Mouse (Mus musculus): ENCODE data around the gene Ranbp9. TPM values are rescaled to one million over a fixed set of nuclear protein-coding genes. Genes with fewer than 3 reads are reported as not detected.
"Not testable (repeated sequence)": the region's sequence is repeated elsewhere in the genome, so short reads cannot be mapped to it uniquely, and the experiment has no call there.

The Ranbp9 gene
- polyA plus RNA-seq, 1 experiment: 82.6 TPM

GRCm38 (mm10) chr13:43480595-43480956 is 506 bp downstream of the Ranbp9 start:
- H3K27ac ChIP-seq (ENCODE audit: insufficient read depth, low read depth, low read length): peak overlapping the region; percentile 98

GRCm38 (mm10) chr13:43479767-43480571 is 1.1 kb downstream of the Ranbp9 start:
- Histone ChIP-seq H3K27ac (ENCODE audit: insufficient read depth, low read depth, low read length) (peak overlapping the region; percentile 71), H3K4me3 (ENCODE audit: insufficient read depth, low read length) (peak overlapping the region; percentile 100), H3K4me1 (ENCODE audit: control insufficient read depth, insufficient read depth, low read length) (peaks cover 22% of the 10 kb centered on the region)
- TF ChIP-seq POLR2A (IDR thresholded peaks at IDR 0.05; ENCODE audit: borderline replicate concordance, low read depth, low read length) (no peak), CTCF (IDR thresholded peaks at IDR 0.05; ENCODE audit: low read depth, low read length) (no peak)

More at GRCm38 (mm10) chr13:43480595-43480956, 506 bp downstream of the Ranbp9 start:
- Histone ChIP-seq H3K4me1 (ENCODE audit: control insufficient read depth, insufficient read depth, low read length) (peaks cover 18% of the 10 kb centered on the region), H3K4me3 (ENCODE audit: insufficient read depth, low read length) (peak overlapping the region; percentile 100)
- TF ChIP-seq CTCF (IDR thresholded peaks at IDR 0.05; ENCODE audit: low read depth, low read length) (no peak), POLR2A (IDR thresholded peaks at IDR 0.05; ENCODE audit: borderline replicate concordance, low read depth, low read length) (no peak)

GRCm38 (mm10) chr13:43479024-43479705 is 1.9 kb downstream of the Ranbp9 start:
- Histone ChIP-seq H3K27ac (ENCODE audit: insufficient read depth, low read depth, low read length) (peak overlapping the region; percentile 35; the same call in 1 of the 2 replicates), H3K4me1 (ENCODE audit: control insufficient read depth, insufficient read depth, low read length) (peaks cover 29% of the 10 kb centered on the region), H3K4me3 (ENCODE audit: insufficient read depth, low read length) (peak overlapping the region; percentile 100)
- TF ChIP-seq POLR2A (IDR thresholded peaks at IDR 0.05; ENCODE audit: borderline replicate concordance, low read depth, low read length) (no peak), CTCF (IDR thresholded peaks at IDR 0.05; ENCODE audit: low read depth, low read length) (no peak)

- Histone ChIP-seq H3K4me3 (ENCODE audit: insufficient read depth, low read length) (peak overlapping the region; percentile 66), H3K27ac (ENCODE audit: insufficient read depth, low read depth, low read length) (peak overlapping the region; percentile 19; the same call in 1 of the 2 replicates), H3K4me1 (ENCODE audit: control insufficient read depth, insufficient read depth, low read length) (peaks cover 35% of the 10 kb centered on the region)
- no peak for TF ChIP-seq POLR2A (IDR thresholded peaks at IDR 0.05; ENCODE audit: borderline replicate concordance, low read depth, low read length)
- no peak for TF ChIP-seq CTCF (IDR thresholded peaks at IDR 0.05; ENCODE audit: low read depth, low read length)
Measured at GRCm38 (mm10) chr13:43478586-43478985, 2.5 kb downstream of the Ranbp9 start.

GRCm38 (mm10) chr13:43477098-43477697 is 3.9 kb downstream of the Ranbp9 start:
- Histone ChIP-seq H3K27ac (ENCODE audit: insufficient read depth, low read depth, low read length) (no peak overlapping the region), H3K4me3 (ENCODE audit: insufficient read depth, low read length) (no peak overlapping the region), H3K4me1 (ENCODE audit: control insufficient read depth, insufficient read depth, low read length) (peaks cover 39% of the 10 kb centered on the region)
- TF ChIP-seq CTCF (IDR thresholded peaks at IDR 0.05; ENCODE audit: low read depth, low read length): no peak
- TF ChIP-seq POLR2A (IDR thresholded peaks at IDR 0.05; ENCODE audit: borderline replicate concordance, low read depth, low read length): no peak

- peaks cover 39% of the 10 kb centered on the region for H3K4me1 ChIP-seq (ENCODE audit: control insufficient read depth, insufficient read depth, low read length)
- H3K27ac ChIP-seq (ENCODE audit: insufficient read depth, low read depth, low read length): no peak overlapping the region
- no peak overlapping the region for H3K4me3 ChIP-seq (ENCODE audit: insufficient read depth, low read length)
- TF ChIP-seq CTCF (IDR thresholded peaks at IDR 0.05; ENCODE audit: low read depth, low read length) (no peak), POLR2A (IDR thresholded peaks at IDR 0.05; ENCODE audit: borderline replicate concordance, low read depth, low read length) (no peak)
Measured at GRCm38 (mm10) chr13:43476226-43476625, 4.9 kb downstream of the Ranbp9 start.

- Histone ChIP-seq H3K4me1 (ENCODE audit: control insufficient read depth, insufficient read depth, low read length) (peaks cover 41% of the 10 kb centered on the region), H3K27ac (ENCODE audit: insufficient read depth, low read depth, low read length) (no peak overlapping the region), H3K4me3 (ENCODE audit: insufficient read depth, low read length) (no peak overlapping the region)
- TF ChIP-seq POLR2A (IDR thresholded peaks at IDR 0.05; ENCODE audit: borderline replicate concordance, low read depth, low read length): no peak
- TF ChIP-seq CTCF (IDR thresholded peaks at IDR 0.05; ENCODE audit: low read depth, low read length): no peak
Measured at GRCm38 (mm10) chr13:43474722-43475121, 6.4 kb downstream of the Ranbp9 start.

GRCm38 (mm10) chr13:43471861-43472260 is 9.2 kb downstream of the Ranbp9 start:
- H3K4me3 ChIP-seq (ENCODE audit: insufficient read depth, low read length); H3K27ac ChIP-seq (ENCODE audit: insufficient read depth, low read depth, low read length): not testable (repeated sequence)
- peaks cover 41% of the 10 kb centered on the region for H3K4me1 ChIP-seq (ENCODE audit: control insufficient read depth, insufficient read depth, low read length)

- TF ChIP-seq POLR2A (IDR thresholded peaks at IDR 0.05; ENCODE audit: borderline replicate concordance, low read depth, low read length) (no peak), CTCF (IDR thresholded peaks at IDR 0.05; ENCODE audit: low read depth, low read length) (no peak)
- H3K27ac ChIP-seq (ENCODE audit: insufficient read depth, low read depth, low read length): no peak overlapping the region
- H3K4me3 ChIP-seq (ENCODE audit: insufficient read depth, low read length): no peak overlapping the region
- H3K4me1 ChIP-seq (ENCODE audit: control insufficient read depth, insufficient read depth, low read length): peaks cover 29% of the 10 kb centered on the region
Measured at GRCm38 (mm10) chr13:43469607-43470006, 11.5 kb downstream of the Ranbp9 start.

GRCm38 (mm10) chr13:43464605-43465004 is 16.5 kb downstream of the Ranbp9 start:
- H3K27ac ChIP-seq (ENCODE audit: insufficient read depth, low read depth, low read length): no peak overlapping the region
- H3K4me3 ChIP-seq (ENCODE audit: insufficient read depth, low read length): no peak overlapping the region
- no peak for TF ChIP-seq CTCF (IDR thresholded peaks at IDR 0.05; ENCODE audit: low read depth, low read length)
- TF ChIP-seq POLR2A (IDR thresholded peaks at IDR 0.05; ENCODE audit: borderline replicate concordance, low read depth, low read length): no peak
- H3K4me1 ChIP-seq (ENCODE audit: control insufficient read depth, insufficient read depth, low read length): peaks cover 8% of the 10 kb centered on the region
